Mouse (Mus musculus): ENCODE measurements around the gene Nr2e1.

The Nr2e1 gene

GRCm38 (mm10) chr10:42587961-42588750 lies 4.7 kb upstream of the Nr2e1 start:
- DNase-seq = no peak

GRCm38 (mm10) chr10:42585596-42586305 lies 2.3 kb upstream of the Nr2e1 start:
- no peak for DNase-seq

DNA sequence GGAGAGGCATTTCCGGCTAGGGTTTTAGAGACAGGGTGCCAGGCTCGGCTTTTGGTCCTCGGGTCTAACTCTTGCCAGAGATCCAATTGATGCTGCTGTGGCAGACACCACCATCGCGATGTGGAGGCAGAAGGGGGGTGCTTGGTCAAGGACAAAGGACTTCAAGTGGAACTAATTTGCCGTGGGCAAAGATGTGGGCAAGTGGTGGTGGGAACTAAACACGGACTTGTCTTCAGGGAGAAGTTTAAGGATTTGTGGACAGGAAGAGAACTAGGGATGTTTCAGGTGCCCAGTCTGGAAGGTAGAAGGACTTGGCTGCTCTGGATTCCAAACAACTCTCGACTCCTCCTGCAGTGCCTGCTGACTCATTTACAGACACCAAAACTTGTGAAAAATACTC lies 1.7 kb upstream of the Nr2e1 start:
- no peak for DNase-seq

DNA sequence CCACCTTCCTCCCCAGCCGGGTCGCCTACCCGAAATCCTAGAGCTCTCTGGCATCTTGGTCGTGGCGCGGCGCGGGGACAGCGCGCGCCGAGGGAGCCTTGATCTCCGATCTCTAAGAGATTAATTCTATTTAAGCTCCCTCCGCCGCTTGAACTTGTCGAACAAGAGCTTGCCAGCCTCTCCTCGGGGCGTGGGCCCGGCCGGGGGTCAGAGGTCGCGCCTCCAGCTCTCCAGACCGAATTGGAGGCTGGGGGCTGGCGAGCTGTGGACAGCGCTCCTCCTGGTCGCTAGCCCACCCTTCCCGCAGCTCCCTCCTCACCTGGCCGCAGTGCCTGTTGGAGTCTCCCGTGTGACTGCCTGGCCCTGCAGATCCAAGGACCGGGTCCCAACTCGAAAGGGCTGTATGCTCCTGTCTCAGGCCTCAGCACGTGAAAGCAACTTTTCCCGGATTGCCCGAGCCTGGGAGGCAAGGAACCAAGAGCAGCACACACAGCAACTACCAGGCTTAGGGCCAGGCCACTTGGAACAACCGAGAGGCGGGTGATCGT lies 1.1 kb upstream of the Nr2e1 start:
- no peak for DNase-seq

DNA sequence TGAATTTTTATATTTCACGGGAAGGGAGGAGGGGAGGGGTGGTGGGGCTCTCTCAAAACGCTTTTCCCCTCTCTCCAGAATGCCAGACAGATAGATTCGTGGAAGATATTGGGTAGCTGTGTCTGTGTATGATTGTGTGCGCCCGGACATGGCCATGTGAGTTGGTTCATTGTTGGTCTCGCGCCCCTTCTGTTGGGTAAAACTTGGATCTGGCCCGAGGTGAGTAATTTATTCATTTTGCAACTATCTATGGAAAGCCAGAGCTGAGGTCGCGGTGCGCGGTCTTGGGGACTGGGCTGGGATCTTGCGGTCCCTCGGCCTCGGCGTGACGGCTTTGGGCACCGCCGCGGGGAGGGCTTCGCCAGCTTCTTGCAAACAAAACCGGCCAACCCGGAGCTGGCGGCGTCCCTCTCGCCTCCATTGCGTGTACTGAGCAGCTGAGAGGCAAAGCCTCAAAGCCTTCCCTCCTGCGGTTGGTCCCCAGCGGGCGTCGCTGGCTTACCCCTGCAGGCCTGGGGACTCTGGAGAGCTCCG lies 537 bp upstream of the Nr2e1 start:
- DNase-seq = no peak

DNA sequence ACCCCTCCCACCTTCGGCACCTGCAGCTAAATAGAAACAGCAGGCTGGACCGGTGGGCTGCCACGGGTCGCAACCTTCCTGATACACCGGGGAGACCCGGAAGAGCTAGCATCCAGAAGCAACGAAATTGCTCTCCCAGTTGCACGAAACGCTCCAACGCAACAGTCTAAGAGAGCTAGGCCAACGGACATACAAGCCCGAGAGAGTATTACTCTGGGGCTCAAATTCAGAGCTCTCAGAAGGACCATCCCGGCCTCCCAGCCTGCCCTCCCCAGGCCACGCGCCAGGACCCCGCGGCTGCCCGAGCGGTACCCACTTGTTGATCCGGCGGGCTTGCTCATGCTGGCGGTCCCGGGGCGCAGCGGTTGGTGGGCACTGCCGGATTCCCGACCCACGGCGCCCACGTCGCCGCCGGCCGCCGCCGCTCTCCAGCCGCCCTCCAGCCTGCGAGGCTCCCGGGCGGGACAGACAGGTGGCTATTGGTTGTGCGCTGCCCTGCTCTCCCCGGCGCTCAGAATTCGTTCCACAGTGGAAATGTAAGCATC lies 794 bp downstream of the Nr2e1 start:
- no peak for DNase-seq

GRCm38 (mm10) chr10:42581694-42582565 lies 1.5 kb downstream of the Nr2e1 start:
- DNase-seq = no peak

- DNase-seq = no peak
These were observed 2.5 kb downstream of the Nr2e1 start for GRCm38 (mm10) chr10:42580951-42581277.

DNA sequence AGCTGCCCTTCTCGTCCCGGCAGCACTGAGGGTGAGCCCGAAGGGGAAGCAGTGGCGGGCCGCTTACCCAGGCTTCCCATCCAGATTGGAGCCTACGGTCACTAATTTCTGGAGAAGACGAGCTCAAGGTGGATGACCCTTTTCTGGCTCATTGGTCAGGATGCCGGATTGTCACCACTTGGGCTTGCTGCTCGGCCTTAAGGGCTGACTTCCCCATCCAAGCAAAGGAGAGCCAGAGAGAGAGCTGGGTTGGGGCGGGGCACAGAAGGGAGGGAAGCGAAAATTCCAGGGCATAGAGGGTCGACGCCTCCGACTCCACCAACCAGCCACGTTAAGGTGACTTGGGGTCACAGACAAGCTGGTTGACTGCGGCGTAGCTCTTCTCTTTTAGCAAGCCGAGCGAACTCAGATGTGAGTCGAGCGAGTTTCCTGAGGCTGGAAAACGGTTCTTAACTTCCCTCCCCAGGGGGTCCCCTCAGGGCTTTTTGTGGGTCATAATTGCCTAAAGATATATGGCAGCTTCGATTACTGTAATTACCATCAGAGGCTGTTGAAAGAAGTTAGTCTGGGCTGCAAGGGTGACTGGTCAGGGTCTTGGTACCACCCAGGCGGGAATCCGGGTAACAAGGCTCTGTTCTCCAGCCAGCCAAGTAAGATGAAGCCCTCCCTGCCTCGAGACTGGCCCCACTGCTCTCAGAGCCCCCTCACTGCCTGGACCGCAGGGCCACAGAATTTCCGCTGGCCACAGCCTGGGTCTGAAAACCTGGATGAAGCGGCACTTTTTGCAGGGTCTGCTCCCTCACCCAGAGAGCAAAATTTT lies 3.1 kb downstream of the Nr2e1 start:
- DNase-seq = no peak

GRCm38 (mm10) chr10:42579475-42580130 lies 3.8 kb downstream of the Nr2e1 start:
- no peak for DNase-seq

- no peak for DNase-seq
These were observed 4.5 kb downstream of the Nr2e1 start for GRCm38 (mm10) chr10:42578698-42579474.

- no peak for DNase-seq
These were observed 5.2 kb downstream of the Nr2e1 start for GRCm38 (mm10) chr10:42578281-42578675.

DNA sequence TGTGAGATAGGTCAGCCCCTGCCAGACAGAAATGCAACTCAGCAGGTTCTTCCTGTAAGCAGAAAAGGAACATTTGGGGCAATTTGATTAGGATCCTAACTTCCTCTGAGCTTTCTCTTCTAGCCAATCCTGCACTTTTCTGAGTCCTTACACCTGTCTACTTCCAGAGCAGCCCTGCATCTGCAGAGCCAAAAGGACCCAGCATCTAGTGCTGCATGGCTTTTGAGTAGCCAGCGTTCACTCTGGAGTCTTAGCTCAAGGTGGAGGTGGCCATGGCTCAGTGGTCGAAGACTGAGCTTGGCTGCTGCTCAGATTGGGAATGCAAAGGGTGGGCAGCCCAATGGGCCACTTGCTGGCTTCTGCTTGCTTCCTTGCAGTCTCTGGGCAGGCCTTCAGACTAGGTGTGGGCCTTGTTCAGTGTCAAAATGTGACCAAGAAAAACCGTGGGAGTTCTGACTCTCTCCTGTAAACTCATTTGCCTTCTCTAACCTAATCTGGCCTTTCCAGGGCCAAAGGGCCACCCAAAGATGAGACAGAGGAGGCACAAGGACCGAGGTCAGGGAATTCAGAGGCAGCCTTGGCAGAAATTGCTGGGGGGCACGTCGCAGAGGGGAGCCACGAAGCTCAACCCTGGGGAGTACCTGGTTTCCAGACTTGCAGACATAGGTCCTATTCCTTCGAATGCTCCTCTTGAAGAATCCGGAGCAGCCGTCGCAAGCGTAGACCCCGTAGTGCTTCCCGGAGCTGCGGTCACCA lies 5.7 kb downstream of the Nr2e1 start:
- no peak for DNase-seq

- no peak for DNase-seq
These were observed 8.8 kb downstream of the Nr2e1 start for GRCm38 (mm10) chr10:42574639-42575038.

- no peak for DNase-seq
These were observed 10.5 kb downstream of the Nr2e1 start for GRCm38 (mm10) chr10:42572971-42573370.

- DNase-seq = no peak
These were observed 10.9 kb downstream of the Nr2e1 start for GRCm38 (mm10) chr10:42572567-42572966.

- no peak for DNase-seq
These were observed 21.2 kb downstream of the Nr2e1 start for GRCm38 (mm10) chr10:42562272-42562671.

DNA sequence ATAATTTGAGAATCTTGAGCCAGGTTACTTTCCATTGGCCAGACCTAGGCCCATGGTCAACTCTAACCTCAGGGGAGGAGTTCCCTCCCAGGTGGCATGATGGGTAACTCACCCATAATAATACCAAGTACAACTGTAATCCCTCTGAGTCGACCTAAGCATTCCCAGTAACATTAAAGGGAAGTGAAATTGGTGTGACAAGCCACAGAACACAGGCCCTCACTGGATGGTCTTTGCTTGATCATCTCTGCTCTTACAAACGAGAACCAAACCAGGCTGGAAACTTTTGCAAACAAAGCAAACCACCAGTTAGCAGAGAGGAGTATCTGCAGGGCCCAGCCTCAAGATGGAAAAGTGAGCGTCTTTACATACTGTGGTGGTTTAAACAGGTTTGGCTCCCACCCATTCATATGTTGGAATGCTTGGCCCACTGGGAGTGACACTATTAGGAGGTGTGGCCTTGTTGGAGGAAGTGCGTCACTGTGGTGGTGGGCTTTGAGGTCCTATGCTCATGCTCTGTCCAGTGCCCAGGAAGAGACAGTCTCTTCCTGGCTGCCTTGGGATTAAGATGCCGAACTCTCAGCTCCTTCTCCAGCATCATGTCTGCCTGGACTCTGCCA lies 23.7 kb downstream of the Nr2e1 start:
- no peak for DNase-seq

DNA sequence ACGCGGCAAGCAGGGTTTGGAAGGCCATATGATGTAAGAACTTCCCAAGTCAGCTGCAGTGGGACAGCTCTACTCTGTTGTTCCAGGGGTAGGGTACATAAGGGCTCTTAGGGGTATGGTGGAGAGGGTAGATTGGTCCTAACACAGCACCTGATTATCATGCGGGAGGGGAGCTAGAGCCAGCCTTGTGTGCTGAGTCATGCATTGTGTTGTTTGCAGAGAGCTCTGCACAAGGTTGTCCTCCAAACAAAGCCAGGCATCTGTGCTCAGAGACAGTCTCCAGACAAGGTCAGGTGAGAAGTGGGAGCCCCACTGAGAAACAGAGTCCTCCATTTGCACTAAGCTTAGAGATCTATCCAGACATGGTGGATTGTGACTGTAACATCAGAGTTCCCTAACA lies 36.9 kb downstream of the Nr2e1 start:
- DNase-seq = no peak
